Mouse (Mus musculus): Measurements from ENCODE around the gene Ctbp2. TPM values are rescaled to one million over a fixed set of nuclear protein-coding genes. Genes with fewer than 3 reads are reported as not detected.
A peak's percentile ranks its signal among the peaks of the same experiment; 100 is the strongest.

Gene Ctbp2
- total RNA-seq, 2 experiments from 2014 or later, result 65.6 to 68.6 TPM

- no peak for DNase-seq
Measured at GRCm38 (mm10) chr7:133041784-133042183, 82.4 kb downstream of the Ctbp2 start.

- no peak for DNase-seq
Measured at GRCm38 (mm10) chr7:133040688-133041345, 83.3 kb downstream of the Ctbp2 start.

GRCm38 (mm10) chr7:133039556-133040255 is 84.4 kb downstream of the Ctbp2 start:
- DNase-seq, result no peak

- no peak for DNase-seq
Measured at GRCm38 (mm10) chr7:133037618-133038017, 86.5 kb downstream of the Ctbp2 start.

GRCm38 (mm10) chr7:133037217-133037616 is 86.9 kb downstream of the Ctbp2 start:
- DNase-seq, result no peak

GRCm38 (mm10) chr7:133035901-133036300 is 88.3 kb downstream of the Ctbp2 start:
- DNase-seq, result peak; percentile 42 to 44

GRCm38 (mm10) chr7:133032589-133033203 is 91.5 kb downstream of the Ctbp2 start:
- DNase-seq, result peak; percentile 66 to 72

- no peak for DNase-seq
Measured at GRCm38 (mm10) chr7:133029496-133030047, 94.6 kb downstream of the Ctbp2 start.

GRCm38 (mm10) chr7:133029004-133029403 is 95.2 kb downstream of the Ctbp2 start:
- DNase-seq, result no peak

- peak in 1 of 2 experiments; percentile 47 for DNase-seq
Measured at GRCm38 (mm10) chr7:133027930-133028329, 96.2 kb downstream of the Ctbp2 start.

GRCm38 (mm10) chr7:133024694-133025093 is 99.5 kb downstream of the Ctbp2 start:
- no peak for DNase-seq

- DNase-seq, result no peak
Measured at GRCm38 (mm10) chr7:133019481-133020020, 104.6 kb downstream of the Ctbp2 start.

- no peak for DNase-seq
Measured at GRCm38 (mm10) chr7:133018961-133019360, 105.2 kb downstream of the Ctbp2 start.

- no peak for DNase-seq
Measured at GRCm38 (mm10) chr7:133015416-133016070, 108.6 kb downstream of the Ctbp2 start.

GRCm38 (mm10) chr7:133014631-133015030 is 109.5 kb downstream of the Ctbp2 start:
- no peak for DNase-seq

- DNase-seq, result no peak
Measured at GRCm38 (mm10) chr7:133013923-133014322, 110.2 kb downstream of the Ctbp2 start.

GRCm38 (mm10) chr7:133012637-133013366 is 111.4 kb downstream of the Ctbp2 start:
- peak in 1 of 2 experiments; percentile 43 for DNase-seq

- no peak for DNase-seq
Measured at GRCm38 (mm10) chr7:133011611-133012010, 112.5 kb downstream of the Ctbp2 start.

- DNase-seq, result peak; percentile 69 to 73
Measured at GRCm38 (mm10) chr7:133011191-133011590, 113.0 kb downstream of the Ctbp2 start.

GRCm38 (mm10) chr7:133010477-133010876 is 113.7 kb downstream of the Ctbp2 start:
- no peak for DNase-seq

- DNase-seq, result no peak
Measured at GRCm38 (mm10) chr7:133009676-133010075, 114.5 kb downstream of the Ctbp2 start.
